Mouse (Mus musculus): ENCODE results near the gene Gmppa. TPM values are rescaled to one million over a fixed set of nuclear protein-coding genes. Genes with fewer than 3 reads are reported as not detected.
A peak's percentile ranks its signal among the peaks of the same experiment; 100 is the strongest.

Gmppa gene
- polyA plus RNA-seq, 1 experiment: not detected

GRCm38 (mm10) chr1:75399755-75400492 lies 35.8 kb upstream of the Gmppa start:
- H3K4me3 ChIP-seq (ENCODE audit: insufficient read depth, low read depth, low read length): no peak overlapping the region
- TF ChIP-seq CTCF (IDR thresholded peaks at IDR 0.05; ENCODE audit: insufficient read depth, low read depth, low read length) (no peak), POLR2A (IDR thresholded peaks at IDR 0.05; ENCODE audit: insufficient read depth, low read depth, low read length) (no peak; the same call in 1 of the 2 replicates)
- peaks cover 20% of the 10 kb centered on the region for H3K4me1 ChIP-seq (ENCODE audit: control insufficient read depth, insufficient read depth, low read length)
- 36% methylated on average over 15 of the region's 15 CpGs for WGBS
- H3K27ac ChIP-seq (ENCODE audit: insufficient read depth, low read depth, low read length): no peak overlapping the region

DNA sequence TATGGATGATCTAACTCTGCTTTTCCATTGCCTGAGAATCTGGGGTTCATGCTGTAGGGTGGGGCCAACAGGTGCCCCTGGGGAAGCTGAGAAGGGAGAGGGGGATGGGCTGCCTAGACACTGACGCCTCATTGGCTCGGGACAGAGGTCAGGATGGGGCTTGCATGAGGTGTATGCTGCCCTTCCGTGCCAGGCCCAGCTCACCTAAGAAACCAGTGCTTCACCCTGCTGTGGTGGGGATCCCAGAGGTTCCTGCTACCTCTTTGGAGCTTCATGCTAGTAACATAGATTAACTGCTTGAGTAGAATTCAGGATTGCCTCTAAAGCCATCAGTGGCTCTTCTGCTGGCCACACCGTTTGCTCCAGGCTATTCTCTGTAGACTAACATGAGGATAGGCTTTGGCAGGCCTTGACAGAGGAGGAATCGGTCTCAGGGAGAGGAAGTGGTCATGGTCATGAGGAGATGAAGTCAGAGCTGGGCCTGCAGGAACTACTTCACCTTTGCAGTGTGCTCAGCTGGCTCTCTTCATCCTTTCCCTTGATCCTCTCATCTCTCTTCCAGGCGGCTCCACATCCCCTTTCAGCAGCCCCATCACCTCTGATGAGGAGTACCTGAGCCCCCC lies 35.1 kb upstream of the Gmppa start:
- Histone ChIP-seq H3K4me1 (ENCODE audit: control insufficient read depth, insufficient read depth, low read length) (peaks cover 20% of the 10 kb centered on the region), H3K27ac (ENCODE audit: insufficient read depth, low read depth, low read length) (no peak overlapping the region), H3K4me3 (ENCODE audit: insufficient read depth, low read depth, low read length) (no peak overlapping the region)
- TF ChIP-seq POLR2A (IDR thresholded peaks at IDR 0.05; ENCODE audit: insufficient read depth, low read depth, low read length) (no peak), CTCF (IDR thresholded peaks at IDR 0.05; ENCODE audit: insufficient read depth, low read depth, low read length) (no peak)
- 61% methylated on average over 6 of the region's 6 CpGs for WGBS

GRCm38 (mm10) chr1:75405547-75405946 lies 30.2 kb upstream of the Gmppa start:
- 67% methylated on average over 3 of the region's 3 CpGs for WGBS
- no peak overlapping the region for H3K27ac ChIP-seq (ENCODE audit: insufficient read depth, low read depth, low read length)
- peaks cover 4% of the 10 kb centered on the region; the same call in 1 of the 2 replicates for H3K4me1 ChIP-seq (ENCODE audit: control insufficient read depth, insufficient read depth, low read length)
- no peak overlapping the region for H3K4me3 ChIP-seq (ENCODE audit: insufficient read depth, low read depth, low read length)
- TF ChIP-seq POLR2A (IDR thresholded peaks at IDR 0.05; ENCODE audit: insufficient read depth, low read depth, low read length) (no peak), CTCF (IDR thresholded peaks at IDR 0.05; ENCODE audit: insufficient read depth, low read depth, low read length) (no peak)

DNA sequence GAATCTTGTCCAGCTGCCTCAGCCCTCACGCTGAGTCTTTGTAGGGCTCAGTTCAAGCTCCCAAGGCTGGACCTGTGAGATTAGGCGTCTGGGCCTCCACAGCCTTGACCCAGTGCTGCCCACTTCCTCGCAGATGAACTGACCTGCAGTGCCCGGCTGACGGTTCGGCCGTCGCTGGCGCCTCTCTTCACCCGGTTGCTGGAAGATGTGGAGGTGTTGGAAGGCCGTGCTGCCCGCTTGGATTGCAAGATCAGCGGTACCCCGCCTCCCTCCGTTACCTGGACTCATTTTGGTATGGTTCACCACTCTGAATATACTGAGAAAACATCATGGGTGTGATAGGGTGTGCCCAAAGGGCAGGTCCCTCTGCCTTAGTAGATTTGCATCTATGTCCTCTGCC lies 29.6 kb upstream of the Gmppa start:
- WGBS: 93% methylated on average over 15 of the region's 15 CpGs
- Histone ChIP-seq H3K4me1 (ENCODE audit: control insufficient read depth, insufficient read depth, low read length) (0 out of 2 replicates have a peak, but pooled peaks cover 3% of the 10 kb centered on the region), H3K27ac (ENCODE audit: insufficient read depth, low read depth, low read length) (no peak overlapping the region), H3K4me3 (ENCODE audit: insufficient read depth, low read depth, low read length) (no peak overlapping the region)
- TF ChIP-seq POLR2A (IDR thresholded peaks at IDR 0.05; ENCODE audit: insufficient read depth, low read depth, low read length): no peak
- TF ChIP-seq CTCF (IDR thresholded peaks at IDR 0.05; ENCODE audit: insufficient read depth, low read depth, low read length): no peak

DNA sequence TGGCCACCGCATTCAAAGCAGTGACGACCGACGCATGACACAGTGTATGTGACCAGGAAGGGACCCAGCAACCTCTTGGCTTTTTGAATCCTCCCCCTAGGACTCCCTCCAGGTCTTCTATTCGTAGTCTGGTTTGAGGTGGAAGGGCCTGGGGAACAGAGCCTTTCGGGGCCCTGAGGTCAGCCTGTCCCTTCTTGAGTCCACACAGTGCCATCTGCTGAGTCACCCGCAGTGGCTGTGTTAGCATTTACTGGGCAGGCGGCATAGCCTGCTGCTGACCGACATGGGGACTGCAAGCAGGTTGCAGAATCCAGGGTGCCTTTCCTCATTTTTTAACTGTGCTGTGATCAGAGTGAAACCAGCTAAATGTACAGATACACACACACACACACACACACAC lies 28.7 kb upstream of the Gmppa start:
- TF ChIP-seq CTCF (IDR thresholded peaks at IDR 0.05; ENCODE audit: insufficient read depth, low read depth, low read length) (no peak), POLR2A (IDR thresholded peaks at IDR 0.05; ENCODE audit: insufficient read depth, low read depth, low read length) (no peak)
- Histone ChIP-seq H3K4me1 (ENCODE audit: control insufficient read depth, insufficient read depth, low read length) (0 out of 2 replicates have a peak, but pooled peaks cover 3% of the 10 kb centered on the region), H3K4me3 (ENCODE audit: insufficient read depth, low read depth, low read length) (no peak overlapping the region), H3K27ac (ENCODE audit: insufficient read depth, low read depth, low read length) (no peak overlapping the region)
- WGBS: 92% methylated on average over 9 of the region's 9 CpGs

- Histone ChIP-seq H3K4me1 (ENCODE audit: control insufficient read depth, insufficient read depth, low read length) (0 out of 2 replicates have a peak, but pooled peaks cover 3% of the 10 kb centered on the region), H3K4me3 (ENCODE audit: insufficient read depth, low read depth, low read length) (no peak overlapping the region), H3K27ac (ENCODE audit: insufficient read depth, low read depth, low read length) (no peak overlapping the region)
- TF ChIP-seq CTCF (IDR thresholded peaks at IDR 0.05; ENCODE audit: insufficient read depth, low read depth, low read length): no peak
- no peak for TF ChIP-seq POLR2A (IDR thresholded peaks at IDR 0.05; ENCODE audit: insufficient read depth, low read depth, low read length)
- 54% methylated on average over 4 of the region's 4 CpGs for WGBS
Observed at GRCm38 (mm10) chr1:75408210-75408609, 27.5 kb upstream of the Gmppa start.

- TF ChIP-seq POLR2A (IDR thresholded peaks at IDR 0.05; ENCODE audit: insufficient read depth, low read depth, low read length) (no peak), CTCF (IDR thresholded peaks at IDR 0.05; ENCODE audit: insufficient read depth, low read depth, low read length) (no peak)
- Histone ChIP-seq H3K4me1 (ENCODE audit: control insufficient read depth, insufficient read depth, low read length) (0 out of 2 replicates have a peak, but pooled peaks cover 3% of the 10 kb centered on the region), H3K4me3 (ENCODE audit: insufficient read depth, low read depth, low read length) (no peak overlapping the region), H3K27ac (ENCODE audit: insufficient read depth, low read depth, low read length) (no peak overlapping the region)
- WGBS: 89% methylated on average over 7 of the region's 7 CpGs
Observed at GRCm38 (mm10) chr1:75409950-75410349, 25.8 kb upstream of the Gmppa start.

GRCm38 (mm10) chr1:75412196-75412595 lies 23.5 kb upstream of the Gmppa start:
- Histone ChIP-seq H3K4me3 (ENCODE audit: insufficient read depth, low read depth, low read length) (no peak overlapping the region), H3K27ac (ENCODE audit: insufficient read depth, low read depth, low read length) (no peak overlapping the region), H3K4me1 (ENCODE audit: control insufficient read depth, insufficient read depth, low read length) (0 out of 2 replicates have a peak, but pooled peaks cover under 1% of the 10 kb centered on the region)
- TF ChIP-seq POLR2A (IDR thresholded peaks at IDR 0.05; ENCODE audit: insufficient read depth, low read depth, low read length) (no peak), CTCF (IDR thresholded peaks at IDR 0.05; ENCODE audit: insufficient read depth, low read depth, low read length) (no peak)
- WGBS: 94% methylated on average over 3 of the region's 3 CpGs

- peak; percentile 45; the same call in 1 of the 2 replicates for TF ChIP-seq CTCF (IDR thresholded peaks at IDR 0.05; ENCODE audit: insufficient read depth, low read depth, low read length)
- no peak for TF ChIP-seq POLR2A (IDR thresholded peaks at IDR 0.05; ENCODE audit: insufficient read depth, low read depth, low read length)
- H3K4me3 ChIP-seq (ENCODE audit: insufficient read depth, low read depth, low read length): no peak overlapping the region
- H3K27ac ChIP-seq (ENCODE audit: insufficient read depth, low read depth, low read length): no peak overlapping the region
- H3K4me1 ChIP-seq (ENCODE audit: control insufficient read depth, insufficient read depth, low read length): no peaks in the 10 kb centered on the region
- WGBS: 77% methylated on average over 3 of the region's 3 CpGs
Observed at GRCm38 (mm10) chr1:75413749-75414148, 22.0 kb upstream of the Gmppa start.
